Mouse (Mus musculus): ENCODE results near the gene Gpsm3. TPM values are rescaled to one million over a fixed set of nuclear protein-coding genes. Genes with fewer than 3 reads are reported as not detected.
A peak's percentile ranks its signal among the peaks of the same experiment; 100 is the strongest.

Gene Gpsm3
- polyA plus RNA-seq, 1 experiment from 2014 or later = 12.5 TPM

DNA sequence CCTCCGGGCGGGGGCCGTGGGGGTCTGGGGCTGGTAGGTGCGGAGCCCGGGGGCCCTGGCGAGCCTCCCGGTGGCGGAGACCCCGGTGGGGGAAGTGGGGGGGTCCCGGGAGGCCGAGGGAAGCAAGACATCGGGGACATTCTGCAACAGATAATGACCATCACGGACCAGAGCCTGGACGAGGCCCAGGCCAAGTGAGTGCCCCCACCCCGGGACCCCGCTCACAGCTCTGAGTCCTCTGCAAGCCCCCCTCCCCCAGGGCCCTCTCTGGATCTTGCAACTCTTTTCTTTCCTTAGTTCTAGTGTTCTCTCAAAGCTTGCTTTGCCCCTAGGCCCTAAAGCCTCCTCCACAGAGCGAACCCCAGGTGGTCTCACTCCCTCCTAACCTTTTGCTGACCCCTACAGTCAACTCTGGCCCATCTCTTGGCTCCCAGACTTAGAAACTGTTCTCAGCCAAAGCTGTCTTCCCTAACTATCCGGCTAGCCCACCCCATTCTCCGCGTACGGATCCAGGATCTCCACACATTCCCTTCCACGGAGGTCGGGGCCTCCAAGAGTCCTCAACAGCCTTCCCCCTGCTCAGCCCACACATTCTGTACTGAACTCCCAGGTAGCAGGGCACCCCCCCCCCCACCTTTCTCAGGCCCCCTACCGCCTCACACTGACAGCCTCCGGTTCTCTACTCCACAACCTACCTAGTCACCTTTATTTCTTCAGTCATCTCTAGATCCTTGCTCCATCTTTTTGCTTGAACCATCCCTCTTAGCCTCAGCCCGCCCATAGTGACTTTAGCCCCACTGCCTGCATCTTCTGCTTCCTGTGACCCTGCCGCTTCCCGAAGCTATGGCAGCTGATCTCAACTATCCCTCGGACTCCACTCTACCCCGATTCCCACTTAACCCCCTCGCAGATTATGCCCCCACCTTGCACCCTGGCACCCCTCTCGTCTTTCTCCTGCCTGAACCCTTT is 3.3 kb downstream of the Gpsm3 start:
- Histone ChIP-seq H3K4me2 (ENCODE audit: low read depth, low read length) (peak overlapping the region; percentile 92), H3K4me1 (ENCODE audit: control insufficient read depth, insufficient read depth, low read length) (peaks cover 57% of the 10 kb centered on the region), H3K27ac (ENCODE audit: low read length) (peak overlapping the region; percentile 99), H3K36me3 (ENCODE audit: control insufficient read depth, insufficient read depth, low read length) (peaks cover 12% of the 10 kb centered on the region), H3K9me3 (ENCODE audit: control insufficient read depth, low read length) (no peaks in the 10 kb centered on the region), H3K27me3 (replicated peaks; ENCODE audit: control insufficient read depth, insufficient read depth, low read length) (no peaks in the 10 kb centered on the region), H3K4me3 (ENCODE audit: low read length) (peak overlapping the region; percentile 90), H3K9ac (ENCODE audit: low read depth, low read length) (peak overlapping the region; percentile 99)
- 1% methylated on average over 32 of the region's 32 CpGs for WGBS
- ATAC-seq = peak; percentile 10

GRCm38 (mm10) chr17:34593752-34594525 is 4.3 kb downstream of the Gpsm3 start:
- Histone ChIP-seq H3K4me2 (ENCODE audit: low read depth, low read length) (peak overlapping the region; percentile 92), H3K4me3 (ENCODE audit: low read length) (peak overlapping the region; percentile 90), H3K9ac (ENCODE audit: low read depth, low read length) (peak overlapping the region; percentile 99), H3K9me3 (ENCODE audit: control insufficient read depth, low read length) (no peaks in the 10 kb centered on the region), H3K27me3 (replicated peaks; ENCODE audit: control insufficient read depth, insufficient read depth, low read length) (no peaks in the 10 kb centered on the region), H3K27ac (ENCODE audit: low read length) (no peak overlapping the region; the same call in 1 of the 2 replicates), H3K4me1 (ENCODE audit: control insufficient read depth, insufficient read depth, low read length) (peaks cover 55% of the 10 kb centered on the region), H3K36me3 (ENCODE audit: control insufficient read depth, insufficient read depth, low read length) (peaks cover 12% of the 10 kb centered on the region)
- no peak for ATAC-seq
- WGBS = 35% methylated on average over 34 of the region's 34 CpGs

DNA sequence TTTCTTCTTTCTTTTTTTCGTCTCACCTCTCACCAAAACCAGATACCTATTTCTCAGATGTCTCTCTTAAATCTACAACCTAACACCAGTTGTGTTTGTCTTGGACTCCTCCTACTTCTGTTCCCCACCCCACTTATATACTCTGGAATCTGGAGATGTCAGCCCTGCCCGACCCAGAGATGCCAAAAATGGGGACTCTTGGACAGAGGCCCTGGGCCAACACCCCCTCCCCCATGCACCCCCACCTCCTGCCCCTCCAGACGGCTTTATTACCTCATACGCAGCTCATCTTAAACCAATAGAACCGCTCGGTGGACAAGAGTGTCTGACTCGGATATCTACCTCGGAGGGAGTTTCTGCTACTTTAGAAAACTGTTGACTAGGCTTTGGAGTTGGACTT is 6.5 kb downstream of the Gpsm3 start:
- Histone ChIP-seq H3K4me1 (ENCODE audit: control insufficient read depth, insufficient read depth, low read length) (peaks cover 34% of the 10 kb centered on the region), H3K4me2 (ENCODE audit: low read depth, low read length) (no peak overlapping the region), H3K9me3 (ENCODE audit: control insufficient read depth, low read length) (no peaks in the 10 kb centered on the region), H3K27me3 (replicated peaks; ENCODE audit: control insufficient read depth, insufficient read depth, low read length) (no peaks in the 10 kb centered on the region), H3K36me3 (ENCODE audit: control insufficient read depth, insufficient read depth, low read length) (peaks cover 19% of the 10 kb centered on the region), H3K4me3 (ENCODE audit: low read length) (no peak overlapping the region), H3K27ac (ENCODE audit: low read length) (no peak overlapping the region), H3K9ac (ENCODE audit: low read depth, low read length) (no peak overlapping the region)
- WGBS = 57% methylated on average over 8 of the region's 8 CpGs
- ATAC-seq = no peak

- H3K27me3 ChIP-seq (replicated peaks; ENCODE audit: control insufficient read depth, insufficient read depth, low read length) = no peaks in the 10 kb centered on the region
- H3K4me1 ChIP-seq (ENCODE audit: control insufficient read depth, insufficient read depth, low read length) = peaks cover 35% of the 10 kb centered on the region
- H3K4me2 ChIP-seq (ENCODE audit: low read depth, low read length) = no peak within 1 kb of the TSS
- H3K36me3 ChIP-seq (ENCODE audit: control insufficient read depth, insufficient read depth, low read length) = peaks cover 19% of the 10 kb centered on the region
- WGBS = 12% methylated on average over 6 of the region's 6 CpGs
- H3K9ac ChIP-seq (ENCODE audit: low read depth, low read length) = peak within 1 kb of the TSS; percentile 40; the same call in 1 of the 2 replicates
- ATAC-seq = no peak
- H3K4me3 ChIP-seq (ENCODE audit: low read length) = no peak within 1 kb of the TSS
- no peaks in the 10 kb centered on the region for H3K9me3 ChIP-seq (ENCODE audit: control insufficient read depth, low read length)
- peak within 1 kb of the TSS; percentile 28 for H3K27ac ChIP-seq (ENCODE audit: low read length)
These were observed 8.0 kb downstream of the Gpsm3 start, which contains the start of gene Ager for GRCm38 (mm10) chr17:34597566-34598095. TSS of gene Ager (plus strand) at chr17:34597862.

- Histone ChIP-seq H3K27ac (ENCODE audit: low read length) (no peak overlapping the region), H3K9ac (ENCODE audit: low read depth, low read length) (peak overlapping the region; percentile 10; the same call in 1 of the 2 replicates), H3K9me3 (ENCODE audit: control insufficient read depth, low read length) (no peaks in the 10 kb centered on the region), H3K27me3 (replicated peaks; ENCODE audit: control insufficient read depth, insufficient read depth, low read length) (no peaks in the 10 kb centered on the region), H3K4me2 (ENCODE audit: low read depth, low read length) (no peak overlapping the region), H3K4me3 (ENCODE audit: low read length) (no peak overlapping the region), H3K36me3 (ENCODE audit: control insufficient read depth, insufficient read depth, low read length) (peaks cover 16% of the 10 kb centered on the region), H3K4me1 (ENCODE audit: control insufficient read depth, insufficient read depth, low read length) (peaks cover 27% of the 10 kb centered on the region)
- 77% methylated on average over 9 of the region's 9 CpGs for WGBS
- ATAC-seq = no peak
These were observed 10.3 kb downstream of the Gpsm3 start for GRCm38 (mm10) chr17:34599891-34600290.

- 88% methylated on average over 12 of the region's 12 CpGs for WGBS
- H3K4me3 ChIP-seq (ENCODE audit: low read length) = no peak overlapping the region
These were observed 12.2 kb downstream of the Gpsm3 start for GRCm38 (mm10) chr17:34601796-34602195.

GRCm38 (mm10) chr17:34603375-34604060 is 13.9 kb downstream of the Gpsm3 start, which contains the start of gene Rnf5:
TSS of gene Rnf5 (minus strand) at chr17:34603690.
- Histone ChIP-seq H3K9me3 (ENCODE audit: control insufficient read depth, low read length) (no peaks in the 10 kb centered on the region), H3K4me2 (ENCODE audit: low read depth, low read length) (peak within 1 kb of the TSS; percentile 68), H3K9ac (ENCODE audit: low read depth, low read length) (peak within 1 kb of the TSS; percentile 99), H3K27me3 (replicated peaks; ENCODE audit: control insufficient read depth, insufficient read depth, low read length) (no peaks in the 10 kb centered on the region), H3K4me1 (ENCODE audit: control insufficient read depth, insufficient read depth, low read length) (peaks cover 34% of the 10 kb centered on the region), H3K36me3 (ENCODE audit: control insufficient read depth, insufficient read depth, low read length) (peaks cover 7% of the 10 kb centered on the region), H3K4me3 (ENCODE audit: low read length) (peak within 1 kb of the TSS; percentile 89), H3K27ac (ENCODE audit: low read length) (peak within 1 kb of the TSS; percentile 92)
- peak; percentile 96 for ATAC-seq
- WGBS = under 1% methylated on average over 30 of the region's 30 CpGs

More at GRCm38 (mm10) chr17:34601796-34602195, 12.2 kb downstream of the Gpsm3 start:
- no peaks in the 10 kb centered on the region for H3K27me3 ChIP-seq (replicated peaks; ENCODE audit: control insufficient read depth, insufficient read depth, low read length)
- H3K27ac ChIP-seq (ENCODE audit: low read length) = no peak overlapping the region
- H3K36me3 ChIP-seq (ENCODE audit: control insufficient read depth, insufficient read depth, low read length) = peaks cover 7% of the 10 kb centered on the region
- H3K9me3 ChIP-seq (ENCODE audit: control insufficient read depth, low read length) = no peaks in the 10 kb centered on the region
- ATAC-seq = no peak
- H3K4me1 ChIP-seq (ENCODE audit: control insufficient read depth, insufficient read depth, low read length) = peaks cover 33% of the 10 kb centered on the region
- H3K9ac ChIP-seq (ENCODE audit: low read depth, low read length) = no peak overlapping the region
- H3K4me2 ChIP-seq (ENCODE audit: low read depth, low read length) = peak overlapping the region; percentile 66; the same call in 1 of the 2 replicates

- ATAC-seq = peak; percentile 92
- 0% methylated on average over 35 of the region's 35 CpGs for WGBS
- Histone ChIP-seq H3K4me3 (ENCODE audit: low read length) (peak within 1 kb of the TSS; percentile 89), H3K4me1 (ENCODE audit: control insufficient read depth, insufficient read depth, low read length) (peaks cover 39% of the 10 kb centered on the region), H3K27ac (ENCODE audit: low read length) (peak within 1 kb of the TSS; percentile 92), H3K27me3 (replicated peaks; ENCODE audit: control insufficient read depth, insufficient read depth, low read length) (no peaks in the 10 kb centered on the region), H3K9me3 (ENCODE audit: control insufficient read depth, low read length) (no peaks in the 10 kb centered on the region), H3K36me3 (ENCODE audit: control insufficient read depth, insufficient read depth, low read length) (peaks cover 7% of the 10 kb centered on the region), H3K9ac (ENCODE audit: low read depth, low read length) (peak within 1 kb of the TSS; percentile 99), H3K4me2 (ENCODE audit: low read depth, low read length) (peak within 1 kb of the TSS; percentile 68)
These were observed 14.5 kb downstream of the Gpsm3 start, which contains the start of gene Agpat1 for GRCm38 (mm10) chr17:34604061-34604508. TSS of gene Agpat1 (plus strand) at chr17:34604262.
